Mouse (Mus musculus) gastrocnemius, postnatal 36 days (tissue): Measurements from ENCODE around the gene Samd3. TPM values are rescaled to one million over a fixed set of nuclear protein-coding genes. Genes with fewer than 3 reads are reported as not detected.

Experiments
- DNase-seq, 2 experiments: peaks; one replicate each; pipeline ENCODE4 v3.0.0; 2022
- intact Hi-C: fragments of 180-260 bp; cut with DNase I; formaldehyde crosslinking; loops from one replicate; pipeline ENCODE4 v1.15.1; 2025
- long read RNA-seq, 2 experiments: library from polyadenylated mRNA; stranded (forward); transcript quantifications; one replicate each; pipeline ENCODE4 v2.0.0; 2021
- total RNA-seq, 2 experiments: library from RNA; stranded (reverse); gene quantifications; 2 replicates each; pipeline ENCODE4 v1.2.3; 2021

The Samd3 gene
- total RNA-seq = not detected
- long read RNA-seq, experiment 1 = 0 reads
- long read RNA-seq, experiment 2 = 0 reads

GRCm38 (mm10) chr10:26229488-26229887, at the start of gene Samd3:
Samd3 (plus strand) TSS chr10:26229707.
- DNase-seq = no peak
- intact Hi-C loops = no loop called here

GRCm38 (mm10) chr10:26185289-26185688, 44.2 kb upstream of the Samd3 start:
- no peak for DNase-seq
- intact Hi-C loops = no loop called here

- no peak for DNase-seq
- intact Hi-C loops = no loop called here
These were observed 38.7 kb upstream of the Samd3 start for GRCm38 (mm10) chr10:26190811-26191210.

- no peak for DNase-seq
- intact Hi-C loops = no loop called here
These were observed 34.6 kb upstream of the Samd3 start for GRCm38 (mm10) chr10:26194892-26195291.

- intact Hi-C loops = no loop called here
- no peak for DNase-seq
These were observed 26.7 kb upstream of the Samd3 start for GRCm38 (mm10) chr10:26202708-26203368.

- intact Hi-C loops = no loop called here
- no peak for DNase-seq
These were observed 8.8 kb upstream of the Samd3 start for GRCm38 (mm10) chr10:26220729-26221128.

GRCm38 (mm10) chr10:26226241-26226640, 3.3 kb upstream of the Samd3 start:
- intact Hi-C loops = no loop called here
- no peak for DNase-seq

GRCm38 (mm10) chr10:26226734-26227133, 2.8 kb upstream of the Samd3 start:
- intact Hi-C loops = no loop called here
- DNase-seq = no peak

GRCm38 (mm10) chr10:26228187-26228586, 1.3 kb upstream of the Samd3 start:
- intact Hi-C loops = no loop called here
- DNase-seq = no peak

- DNase-seq = no peak
- intact Hi-C loops = no loop called here
These were observed 2.7 kb downstream of the Samd3 start for GRCm38 (mm10) chr10:26232071-26232653.

GRCm38 (mm10) chr10:26238559-26238958, 9.1 kb downstream of the Samd3 start:
- DNase-seq = no peak
- intact Hi-C loops = no loop called here

- no peak for DNase-seq
- intact Hi-C loops = no loop called here
These were observed 9.6 kb downstream of the Samd3 start for GRCm38 (mm10) chr10:26239090-26239489.

- intact Hi-C loops = no loop called here
- no peak for DNase-seq
These were observed 13.7 kb downstream of the Samd3 start for GRCm38 (mm10) chr10:26243203-26243602.

- no peak for DNase-seq
- intact Hi-C loops = no loop called here
These were observed 15.0 kb downstream of the Samd3 start for GRCm38 (mm10) chr10:26244466-26244865.

GRCm38 (mm10) chr10:26249426-26250165, 20.1 kb downstream of the Samd3 start:
- intact Hi-C loops = no loop called here
- no peak for DNase-seq

- intact Hi-C loops = no loop called here
- DNase-seq = no peak
These were observed 30.4 kb downstream of the Samd3 start for GRCm38 (mm10) chr10:26259908-26260307.

GRCm38 (mm10) chr10:26263744-26264459, 34.4 kb downstream of the Samd3 start:
- intact Hi-C loops = no loop called here
- DNase-seq = no peak

- no peak for DNase-seq
- intact Hi-C loops = no loop called here
These were observed 45.9 kb downstream of the Samd3 start for GRCm38 (mm10) chr10:26275414-26275813.

GRCm38 (mm10) chr10:26280009-26280408, 50.5 kb downstream of the Samd3 start:
- intact Hi-C loops = no loop called here
- DNase-seq = no peak

GRCm38 (mm10) chr10:26287136-26287535, 57.6 kb downstream of the Samd3 start:
- no peak for DNase-seq
- intact Hi-C loops = no loop called here

- no peak for DNase-seq
- intact Hi-C loops = no loop called here
These were observed 67.7 kb downstream of the Samd3 start for GRCm38 (mm10) chr10:26297200-26297599.
